Mouse (Mus musculus) stomach, embryonic 15.5 days (tissue): ENCODE results near the gene Fblim1. TPM values are rescaled to one million over a fixed set of nuclear protein-coding genes. Genes with fewer than 3 reads are reported as not detected.
"Not testable (repeated sequence)": the region's sequence is repeated elsewhere in the genome, so short reads cannot be mapped to it uniquely, and the experiment has no call there.

Source experiments
- ATAC-seq: fragments of 200-750 bp; cut with Nextera tagmentation; 2 replicates; pipeline ENCODE4 v1.8.0; 2017; ENCODE audit warnings: low read depth, moderate number of reproducible peaks, moderate TSS enrichment; ENCODE audit not compliant: insufficient read depth, low FRiP score
- H3K27ac ChIP-seq: fragments of 300-500 bp; sonication (generic); 2 replicates; pipeline ENCODE4 v1.5.1; 2015; ENCODE audit warnings: mild to moderate bottlenecking, inconsistent platforms
- H3K27me3 ChIP-seq: fragments of 300-500 bp; sonication (generic); replicated peaks from 2 replicates; pipeline ENCODE4 v1.6.1; 2015; ENCODE audit warnings: inconsistent platforms
- H3K36me3 ChIP-seq: fragments of 300-500 bp; sonication (generic); 2 replicates; pipeline ENCODE4 v1.6.1; 2015; ENCODE audit warnings: inconsistent platforms
- H3K4me1 ChIP-seq: fragments of 300-500 bp; sonication (generic); 2 replicates; pipeline ENCODE4 v1.6.1; 2015; ENCODE audit warnings: inconsistent platforms
- H3K4me2 ChIP-seq: fragments of 300-500 bp; sonication (generic); 2 replicates; pipeline ENCODE4 v1.6.1; 2015; ENCODE audit warnings: mild to moderate bottlenecking, inconsistent platforms
- H3K4me3 ChIP-seq: fragments of 300-500 bp; sonication (generic); replicated peaks from 2 replicates; pipeline ENCODE4 v1.5.1; 2015; ENCODE audit warnings: inconsistent platforms
- H3K9ac ChIP-seq: fragments of 300-500 bp; sonication (generic); 2 replicates; pipeline ENCODE4 v1.6.1; 2015; ENCODE audit warnings: inconsistent platforms
- H3K9me3 ChIP-seq: fragments of 300-500 bp; sonication (generic); 2 replicates; pipeline ENCODE4 v1.6.1; 2016; ENCODE audit warnings: inconsistent platforms
- WGBS: fragments of 180-500 bp; shearing (Covaris S2); methylation state at CpG from one replicate; pipeline ENCODE4 v1.1.7; 2015; 5-methylcytosine and 5-hydroxymethylcytosine counted together
- polyA plus RNA-seq: library from polyadenylated mRNA; unstranded; fragments of >200 nt; fragmentation: Nextera tagmentation; extraction: Ambion mirVana; gene quantifications from 2 replicates; pipeline ENCODE4 v1.2.1, GENCODE M21; 2015

Fblim1 gene
- polyA plus RNA-seq, 1 experiment from 2014 or later: 71.1 TPM

- peak; percentile 76 for ATAC-seq
- no peaks in the 10 kb centered on the region for H3K9me3 ChIP-seq
- H3K4me2 ChIP-seq: peak overlapping the region; percentile 93
- no peaks in the 10 kb centered on the region for H3K4me1 ChIP-seq
- H3K9ac ChIP-seq: 0 out of 2 replicates have a peak overlapping the region, but pooled peaks have one; percentile 19
- H3K27ac ChIP-seq: peak overlapping the region; percentile 94
- WGBS: under 1% methylated on average over 30 of the region's 30 CpGs
- peak overlapping the region; percentile 39 for H3K4me3 ChIP-seq
- no peaks in the 10 kb centered on the region for H3K27me3 ChIP-seq
- H3K36me3 ChIP-seq: no peaks in the 10 kb centered on the region
These were observed 46.6 kb downstream of the Fblim1 start for GRCm38 (mm10) chr4:141559131-141559897.

GRCm38 (mm10) chr4:141558658-141559057 is 47.2 kb downstream of the Fblim1 start:
- H3K9me3 ChIP-seq: no peaks in the 10 kb centered on the region
- no peak overlapping the region for H3K9ac ChIP-seq
- 21% methylated on average over 16 of the region's 16 CpGs for WGBS
- H3K4me1 ChIP-seq: no peaks in the 10 kb centered on the region
- no peaks in the 10 kb centered on the region for H3K36me3 ChIP-seq
- H3K4me2 ChIP-seq: peak overlapping the region; percentile 93
- no peaks in the 10 kb centered on the region for H3K27me3 ChIP-seq
- ATAC-seq: peak; percentile 16; the same call in 1 of the 2 replicates
- H3K4me3 ChIP-seq: peak overlapping the region; percentile 39
- peak overlapping the region; percentile 94 for H3K27ac ChIP-seq

DNA sequence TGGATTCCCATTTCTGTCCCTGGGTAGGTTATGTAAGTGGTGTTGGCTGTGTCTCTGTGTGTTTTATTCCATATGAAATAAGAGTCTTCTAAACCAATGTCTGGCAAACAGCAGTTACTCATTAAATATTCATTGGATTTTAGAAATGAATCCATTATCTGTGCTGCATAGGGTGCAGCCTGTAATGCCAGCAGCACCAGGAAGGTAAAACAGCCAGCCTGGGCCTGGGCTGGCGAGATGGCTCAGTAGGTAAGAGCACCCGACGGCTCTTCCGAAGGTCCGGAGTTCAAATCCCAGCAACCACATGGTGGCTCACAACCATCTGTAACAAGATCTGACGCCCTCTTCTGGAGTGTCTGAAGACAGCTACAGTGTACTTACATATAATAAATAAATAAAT is 49.7 kb downstream of the Fblim1 start:
- not testable (repeated sequence) for H3K4me2 ChIP-seq, H3K4me1 ChIP-seq, H3K27ac ChIP-seq, ATAC-seq, H3K27me3 ChIP-seq, H3K9ac ChIP-seq, H3K4me3 ChIP-seq, H3K36me3 ChIP-seq, H3K9me3 ChIP-seq
- WGBS: 89% methylated on average over 6 of the region's 6 CpGs

DNA sequence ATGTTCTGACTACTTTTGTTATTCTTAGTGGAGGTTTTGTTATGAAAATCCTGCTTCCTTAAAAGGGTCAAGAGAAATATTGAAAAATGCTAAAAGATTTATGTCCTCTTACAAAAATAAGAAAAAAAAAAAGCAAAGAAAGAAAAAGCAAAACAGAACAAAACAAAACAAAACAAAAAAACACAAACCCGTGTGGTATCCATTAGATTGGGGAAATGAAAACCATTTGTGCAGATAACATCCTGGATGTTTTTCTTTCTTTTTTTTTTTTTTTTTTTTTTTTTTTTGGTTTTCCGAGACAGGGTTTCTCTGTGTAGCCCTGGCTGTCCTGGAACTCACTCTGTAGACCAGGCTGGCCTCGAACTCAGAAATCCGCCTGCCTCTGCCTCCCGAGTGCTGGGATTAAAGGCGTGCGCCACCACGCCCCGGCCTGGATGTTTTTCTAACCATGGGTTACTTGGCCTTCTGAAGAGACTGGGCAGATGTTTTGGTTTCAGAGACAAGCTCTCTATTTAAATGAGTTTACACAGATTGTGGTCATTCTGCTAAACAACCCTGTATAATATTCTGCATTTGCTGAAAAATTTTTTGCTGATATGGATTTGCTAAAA is 51.5 kb downstream of the Fblim1 start:
- not testable (repeated sequence) for ATAC-seq, H3K36me3 ChIP-seq, H3K27me3 ChIP-seq, H3K4me1 ChIP-seq, H3K9me3 ChIP-seq, H3K4me2 ChIP-seq, H3K4me3 ChIP-seq, H3K27ac ChIP-seq, H3K9ac ChIP-seq
- WGBS: 87% methylated on average over 8 of the region's 9 CpGs

GRCm38 (mm10) chr4:141552484-141552883 is 53.4 kb downstream of the Fblim1 start:
- Histone ChIP-seq H3K27ac (no peak overlapping the region), H3K4me1 (no peaks in the 10 kb centered on the region; the same call in 1 of the 2 replicates), H3K4me3 (no peak overlapping the region), H3K27me3 (no peaks in the 10 kb centered on the region), H3K9ac (no peak overlapping the region), H3K4me2 (no peak overlapping the region), H3K9me3 (no peaks in the 10 kb centered on the region), H3K36me3 (no peaks in the 10 kb centered on the region)
- 26% methylated on average over 2 of the region's 2 CpGs for WGBS
- peak; percentile 79 for ATAC-seq

DNA sequence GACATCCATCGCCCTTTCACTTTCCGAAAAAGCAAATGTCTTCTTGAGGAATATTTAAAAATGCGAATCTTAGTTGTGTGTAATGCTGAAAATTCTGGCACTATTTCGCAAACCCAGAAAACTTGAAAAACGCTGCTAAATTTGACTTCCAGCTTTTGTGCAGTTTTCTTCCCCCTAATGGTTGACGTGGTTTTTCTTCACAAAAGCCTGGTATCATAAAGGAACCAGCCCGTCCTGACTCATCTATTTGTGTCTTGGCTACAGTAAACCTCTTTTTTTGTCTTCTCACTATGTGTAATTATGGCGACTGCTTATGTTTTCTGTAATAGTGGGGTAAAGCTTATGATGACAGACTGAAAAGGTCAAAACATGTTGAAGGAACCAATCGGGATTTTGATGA is 58.6 kb downstream of the Fblim1 start:
- Histone ChIP-seq H3K4me3 (peak overlapping the region; percentile 79), H3K27ac (peak overlapping the region; percentile 100), H3K9ac (peak overlapping the region; percentile 81; the same call in 1 of the 2 replicates), H3K36me3 (no peaks in the 10 kb centered on the region), H3K4me1 (peaks cover 4% of the 10 kb centered on the region; the same call in 1 of the 2 replicates), H3K27me3 (no peaks in the 10 kb centered on the region), H3K4me2 (peak overlapping the region; percentile 59), H3K9me3 (no peaks in the 10 kb centered on the region)
- ATAC-seq: no peak
- 11% methylated on average over 9 of the region's 9 CpGs for WGBS

- Histone ChIP-seq H3K4me2 (peak overlapping the region; percentile 59), H3K9me3 (no peaks in the 10 kb centered on the region), H3K27me3 (no peaks in the 10 kb centered on the region), H3K9ac (peak overlapping the region; percentile 81), H3K4me1 (0 out of 2 replicates have a peak, but pooled peaks cover 4% of the 10 kb centered on the region), H3K27ac (peak overlapping the region; percentile 100), H3K4me3 (peak overlapping the region; percentile 79), H3K36me3 (no peaks in the 10 kb centered on the region)
- WGBS: 1% methylated on average over 96 of the region's 98 CpGs
- ATAC-seq: peak; percentile 83
These were observed 59.3 kb downstream of the Fblim1 start for GRCm38 (mm10) chr4:141546334-141547200.

- peak overlapping the region; percentile 98 for H3K4me2 ChIP-seq
- H3K4me3 ChIP-seq: peak overlapping the region; percentile 79
- peak overlapping the region; percentile 81 for H3K9ac ChIP-seq
- peak overlapping the region; percentile 100 for H3K27ac ChIP-seq
- no peaks in the 10 kb centered on the region for H3K36me3 ChIP-seq
- H3K9me3 ChIP-seq: no peaks in the 10 kb centered on the region
- H3K4me1 ChIP-seq: 0 out of 2 replicates have a peak, but pooled peaks cover 4% of the 10 kb centered on the region
- H3K27me3 ChIP-seq: no peaks in the 10 kb centered on the region
- WGBS: 0% methylated on average over 55 of the region's 56 CpGs
- peak; percentile 88 for ATAC-seq
These were observed 60.1 kb downstream of the Fblim1 start for GRCm38 (mm10) chr4:141545743-141546333.

- Histone ChIP-seq H3K4me1 (0 out of 2 replicates have a peak, but pooled peaks cover 4% of the 10 kb centered on the region), H3K36me3 (no peaks in the 10 kb centered on the region), H3K9me3 (no peaks in the 10 kb centered on the region), H3K27ac (peak overlapping the region; percentile 99), H3K9ac (peak overlapping the region; percentile 73), H3K27me3 (no peaks in the 10 kb centered on the region), H3K4me3 (peak overlapping the region; percentile 79), H3K4me2 (peak overlapping the region; percentile 98)
- peak; percentile 28 for ATAC-seq
- under 1% methylated on average over 45 of the region's 45 CpGs for WGBS
These were observed 60.7 kb downstream of the Fblim1 start for GRCm38 (mm10) chr4:141545071-141545742.

GRCm38 (mm10) chr4:141544536-141544935 is 61.4 kb downstream of the Fblim1 start:
- WGBS: 45% methylated on average over 2 of the region's 2 CpGs
- Histone ChIP-seq H3K4me3 (no peak overlapping the region), H3K27me3 (no peaks in the 10 kb centered on the region), H3K4me1 (peaks cover 4% of the 10 kb centered on the region; the same call in 1 of the 2 replicates), H3K4me2 (peak overlapping the region; percentile 98; the same call in 1 of the 2 replicates), H3K36me3 (no peaks in the 10 kb centered on the region), H3K9ac (no peak overlapping the region; the same call in 1 of the 2 replicates), H3K27ac (peak overlapping the region; percentile 99), H3K9me3 (no peaks in the 10 kb centered on the region)
- no peak for ATAC-seq

DNA sequence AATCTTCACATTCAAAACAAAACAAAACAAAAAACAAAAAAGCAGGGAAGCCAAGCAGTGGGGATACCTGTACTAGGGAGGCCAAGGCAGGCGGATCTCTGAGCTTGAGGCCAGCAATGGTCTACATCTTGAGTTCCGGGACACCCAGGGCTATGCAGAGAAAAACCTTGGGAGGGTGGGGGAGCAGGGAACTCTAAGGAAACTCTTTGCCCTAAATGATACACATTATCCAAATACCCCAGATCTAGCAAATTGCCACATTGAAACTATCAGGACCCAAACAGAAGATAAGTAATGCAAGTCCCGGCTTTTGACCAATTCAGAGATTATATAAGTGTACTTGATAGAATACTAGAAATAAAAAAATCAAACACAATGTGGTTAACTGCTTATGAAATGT is 62.3 kb downstream of the Fblim1 start:
- no peak for ATAC-seq
- WGBS: 81% methylated on average over 3 of the region's 3 CpGs
- Histone ChIP-seq H3K4me3 (no peak overlapping the region), H3K27me3 (no peaks in the 10 kb centered on the region), H3K4me2 (no peak overlapping the region), H3K36me3 (no peaks in the 10 kb centered on the region), H3K9ac (no peak overlapping the region), H3K4me1 (peaks cover 8% of the 10 kb centered on the region; the same call in 1 of the 2 replicates), H3K9me3 (no peaks in the 10 kb centered on the region), H3K27ac (no peak overlapping the region)
